Mouse (Mus musculus) limb, embryonic 15.5 days (tissue): Measurements from ENCODE around the gene Aco2. TPM values are rescaled to one million over a fixed set of nuclear protein-coding genes. Genes with fewer than 3 reads are reported as not detected.

Experiments used
- ATAC-seq: fragments of 200-750 bp; cut with Nextera tagmentation; 2 replicates; pipeline ENCODE4 v1.8.0; 2017; ENCODE audit warnings: low read depth, moderate TSS enrichment; ENCODE audit not compliant: insufficient number of reproducible peaks, low FRiP score, low TSS enrichment
- H3K27ac ChIP-seq: fragments of 300-500 bp; sonication (generic); 2 replicates; pipeline ENCODE4 v1.5.1; 2015; ENCODE audit warnings: moderate library complexity, mild to moderate bottlenecking, inconsistent platforms
- H3K27me3 ChIP-seq: fragments of 300-500 bp; sonication (generic); 2 replicates; pipeline ENCODE4 v1.6.1; 2015; ENCODE audit warnings: inconsistent platforms
- H3K36me3 ChIP-seq: fragments of 300-500 bp; sonication (generic); 2 replicates; pipeline ENCODE4 v1.6.1; 2015; ENCODE audit warnings: inconsistent platforms
- H3K4me1 ChIP-seq: fragments of 300-500 bp; sonication (generic); 2 replicates; pipeline ENCODE4 v1.6.1; 2015; ENCODE audit warnings: inconsistent platforms
- H3K4me2 ChIP-seq: fragments of 300-500 bp; sonication (generic); 2 replicates; pipeline ENCODE4 v1.6.1; 2015; ENCODE audit warnings: mild to moderate bottlenecking, inconsistent platforms
- H3K4me3 ChIP-seq: fragments of 300-500 bp; sonication (generic); 2 replicates; pipeline ENCODE4 v1.5.1; 2015; ENCODE audit warnings: mild to moderate bottlenecking, inconsistent platforms
- H3K9ac ChIP-seq: fragments of 300-500 bp; sonication (generic); 2 replicates; pipeline ENCODE4 v1.6.1; 2015; ENCODE audit warnings: inconsistent platforms
- H3K9me3 ChIP-seq: fragments of 300-500 bp; sonication (generic); 2 replicates; pipeline ENCODE4 v1.6.1; 2016; ENCODE audit warnings: inconsistent platforms
- WGBS: fragments of 180-500 bp; shearing (Covaris S2); methylation state at CpG from one replicate; pipeline ENCODE4 v1.1.7; 2015; 5-methylcytosine and 5-hydroxymethylcytosine counted together
- polyA plus RNA-seq: library from polyadenylated mRNA; unstranded; fragments of >200 nt; fragmentation: Nextera tagmentation; extraction: Ambion mirVana; gene quantifications from 2 replicates; pipeline ENCODE4 v1.2.1, GENCODE M21; 2015

Gene Aco2
- polyA plus RNA-seq, 1 experiment from 2014 or later, result 144 TPM

- no peak overlapping the region for H3K4me3 ChIP-seq
- H3K27ac ChIP-seq, result no peak overlapping the region
- H3K9ac ChIP-seq, result no peak overlapping the region
- H3K9me3 ChIP-seq, result no peaks in the 10 kb centered on the region
- peaks cover 57% of the 10 kb centered on the region for H3K36me3 ChIP-seq
- H3K27me3 ChIP-seq, result no peaks in the 10 kb centered on the region
- ATAC-seq, result no peak
- no peak overlapping the region for H3K4me2 ChIP-seq
- no peaks in the 10 kb centered on the region for H3K4me1 ChIP-seq
- 88% methylated on average over 4 of the region's 4 CpGs for WGBS
Measured at GRCm38 (mm10) chr15:81847161-81847560, 24.9 kb upstream of the Aco2 start.

GRCm38 (mm10) chr15:81847861-81848260 lies 24.2 kb upstream of the Aco2 start:
- no peaks in the 10 kb centered on the region for H3K27me3 ChIP-seq
- H3K36me3 ChIP-seq, result peaks cover 63% of the 10 kb centered on the region
- no peak overlapping the region for H3K4me3 ChIP-seq
- H3K9me3 ChIP-seq, result no peaks in the 10 kb centered on the region
- ATAC-seq, result no peak
- WGBS, result 87% methylated on average over 5 of the region's 5 CpGs
- no peak overlapping the region for H3K9ac ChIP-seq
- H3K4me1 ChIP-seq, result no peaks in the 10 kb centered on the region
- H3K4me2 ChIP-seq, result no peak overlapping the region
- no peak overlapping the region for H3K27ac ChIP-seq

DNA sequence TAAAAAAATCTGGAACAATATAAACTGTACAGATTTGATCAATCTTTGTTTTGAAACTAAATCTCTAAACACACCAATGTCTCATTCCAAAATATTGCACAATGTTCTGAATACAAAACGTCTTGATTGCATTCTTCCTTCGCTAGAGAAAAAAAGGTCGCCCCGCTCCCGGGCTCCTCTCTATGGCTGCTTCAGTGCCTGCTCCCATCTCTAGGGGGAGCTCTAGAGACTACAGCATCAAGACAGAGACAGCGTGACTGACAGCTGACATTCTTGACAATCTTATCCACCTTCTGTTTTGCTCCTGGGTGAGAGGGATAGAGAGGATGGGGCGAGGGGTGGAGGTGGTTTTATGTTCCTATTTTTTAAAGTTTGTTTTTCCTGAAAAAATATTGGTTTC lies 23.8 kb upstream of the Aco2 start:
- no peak overlapping the region for H3K4me2 ChIP-seq
- WGBS, result 45% methylated on average over 7 of the region's 7 CpGs
- H3K9me3 ChIP-seq, result no peaks in the 10 kb centered on the region
- peaks cover 63% of the 10 kb centered on the region for H3K36me3 ChIP-seq
- H3K4me1 ChIP-seq, result no peaks in the 10 kb centered on the region
- no peak overlapping the region for H3K9ac ChIP-seq
- no peak overlapping the region for H3K4me3 ChIP-seq
- H3K27ac ChIP-seq, result no peak overlapping the region
- ATAC-seq, result no peak
- H3K27me3 ChIP-seq, result no peaks in the 10 kb centered on the region

DNA sequence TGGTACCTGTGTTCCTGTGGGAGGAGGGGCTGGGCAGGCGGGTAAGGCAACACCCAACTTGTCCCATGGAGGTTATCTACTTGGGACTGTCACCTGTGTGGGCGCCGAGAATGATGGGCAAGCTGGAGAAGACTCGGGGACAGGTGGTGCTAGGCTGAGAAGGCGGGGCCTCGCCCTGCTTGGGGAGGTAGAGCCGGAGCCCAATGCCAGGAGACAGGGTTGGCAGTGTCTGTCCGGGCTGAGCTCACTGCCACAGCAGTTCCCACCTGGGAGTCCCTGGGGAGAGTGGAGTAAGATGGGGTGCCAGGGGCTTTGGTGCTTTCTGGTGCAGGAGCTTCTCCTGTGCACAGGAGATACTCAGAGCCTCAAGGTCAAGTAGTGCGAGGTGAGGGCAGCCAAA lies 23.0 kb upstream of the Aco2 start:
- 84% methylated on average over 9 of the region's 9 CpGs for WGBS
- peaks cover 70% of the 10 kb centered on the region for H3K36me3 ChIP-seq

DNA sequence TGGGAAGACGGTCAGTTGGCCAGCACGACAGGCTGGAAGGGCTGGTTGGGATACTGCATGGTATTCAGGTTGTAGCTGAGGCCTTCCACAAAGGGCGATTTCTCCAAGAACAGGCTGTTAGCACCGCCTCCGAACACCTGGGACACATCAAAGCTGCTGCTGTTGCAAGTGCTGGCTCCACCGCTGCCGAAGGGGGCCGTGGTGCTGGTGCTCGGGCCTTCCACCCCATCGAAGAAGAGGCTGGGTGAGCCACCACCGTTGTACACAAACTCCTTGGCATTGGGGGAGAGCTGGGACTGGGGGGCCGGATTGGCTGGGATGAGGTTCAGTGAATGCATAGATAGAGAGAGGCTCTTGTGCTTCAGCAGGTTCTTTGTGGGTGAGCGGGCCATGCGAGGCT lies 21.4 kb upstream of the Aco2 start:
- H3K27ac ChIP-seq, result no peak overlapping the region; the same call in 1 of the 2 replicates
- H3K27me3 ChIP-seq, result no peaks in the 10 kb centered on the region
- peaks cover 11% of the 10 kb centered on the region for H3K4me1 ChIP-seq
- H3K9ac ChIP-seq, result no peak overlapping the region
- peaks cover 72% of the 10 kb centered on the region for H3K36me3 ChIP-seq
- H3K9me3 ChIP-seq, result no peaks in the 10 kb centered on the region
- no peak overlapping the region for H3K4me2 ChIP-seq
- WGBS, result 75% methylated on average over 14 of the region's 14 CpGs
- no peak for ATAC-seq
- no peak overlapping the region for H3K4me3 ChIP-seq

More for the DNA sequence above, 23.0 kb upstream of the Aco2 start:
- 0 out of 2 replicates have a peak, but pooled peaks cover 4% of the 10 kb centered on the region for H3K4me1 ChIP-seq
- no peak overlapping the region for H3K27ac ChIP-seq
- ATAC-seq, result no peak
- no peaks in the 10 kb centered on the region for H3K27me3 ChIP-seq
- H3K9ac ChIP-seq, result no peak overlapping the region
- H3K4me3 ChIP-seq, result no peak overlapping the region
- H3K4me2 ChIP-seq, result no peak overlapping the region
- H3K9me3 ChIP-seq, result no peaks in the 10 kb centered on the region

GRCm38 (mm10) chr15:81851375-81851774 lies 20.7 kb upstream of the Aco2 start:
- 95% methylated on average over 15 of the region's 15 CpGs for WGBS
- no peak overlapping the region for H3K4me2 ChIP-seq
- ATAC-seq, result no peak

DNA sequence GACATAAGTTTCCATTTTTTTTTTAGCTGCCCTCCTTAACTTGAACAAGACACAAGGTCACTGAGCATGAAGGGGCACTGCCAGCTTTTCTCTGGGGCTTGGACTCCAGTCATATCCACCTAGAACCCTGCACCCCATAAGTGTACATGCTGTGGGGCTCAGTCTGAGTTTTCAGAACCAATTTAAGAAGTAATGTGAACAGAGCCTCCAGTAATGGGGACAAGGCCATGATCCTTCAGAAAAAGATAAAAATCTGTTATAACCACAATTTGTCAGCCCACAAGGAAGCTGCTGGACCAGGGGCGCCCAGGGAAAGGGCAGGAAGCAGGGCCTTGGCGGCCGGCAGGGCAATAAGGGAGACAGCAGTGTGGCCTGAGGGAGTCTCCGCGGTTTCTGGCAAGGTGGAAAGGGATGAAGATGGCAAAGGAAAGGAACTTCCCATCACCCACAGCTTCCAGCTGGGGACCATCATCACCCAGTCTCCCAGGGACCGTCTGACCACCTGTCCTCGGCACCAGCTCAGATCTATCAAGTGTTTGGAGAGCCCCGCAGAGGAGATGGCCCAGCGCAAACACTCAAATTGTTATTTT lies 19.6 kb upstream of the Aco2 start:
- no peak overlapping the region for H3K9ac ChIP-seq
- 86% methylated on average over 9 of the region's 9 CpGs for WGBS
- H3K27ac ChIP-seq, result no peak overlapping the region
- H3K27me3 ChIP-seq, result no peaks in the 10 kb centered on the region
- H3K4me1 ChIP-seq, result peaks cover 19% of the 10 kb centered on the region
- no peak overlapping the region for H3K4me3 ChIP-seq
- no peaks in the 10 kb centered on the region for H3K9me3 ChIP-seq
- H3K36me3 ChIP-seq, result peaks cover 56% of the 10 kb centered on the region
- no peak for ATAC-seq
- H3K4me2 ChIP-seq, result no peak overlapping the region

More at GRCm38 (mm10) chr15:81851375-81851774, 20.7 kb upstream of the Aco2 start:
- H3K9ac ChIP-seq, result no peak overlapping the region
- H3K4me3 ChIP-seq, result no peak overlapping the region
- H3K36me3 ChIP-seq, result peaks cover 66% of the 10 kb centered on the region
- H3K27me3 ChIP-seq, result no peaks in the 10 kb centered on the region
- peaks cover 16% of the 10 kb centered on the region for H3K4me1 ChIP-seq
- H3K27ac ChIP-seq, result no peak overlapping the region
- no peaks in the 10 kb centered on the region for H3K9me3 ChIP-seq

DNA sequence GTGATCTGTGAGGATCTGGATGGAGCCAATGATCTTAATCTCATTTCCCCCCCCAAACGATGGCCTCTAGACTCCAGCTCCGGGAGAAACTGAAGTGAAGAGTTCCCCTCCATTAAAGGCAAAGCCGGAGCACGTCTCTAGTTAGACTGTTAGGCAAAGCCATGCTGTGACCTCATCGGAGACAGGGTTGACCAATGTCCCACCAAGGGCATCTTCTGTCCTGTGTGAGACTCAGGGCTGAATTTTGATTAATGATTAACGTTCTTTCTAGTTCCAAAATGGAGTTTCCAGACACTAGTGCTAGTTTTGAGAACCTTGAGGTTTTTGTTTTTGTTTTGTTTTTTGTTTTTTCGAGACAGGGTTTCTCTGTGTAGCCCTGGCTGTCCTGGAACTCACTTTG lies 19.0 kb upstream of the Aco2 start:
- no peaks in the 10 kb centered on the region for H3K9me3 ChIP-seq
- H3K27me3 ChIP-seq, result no peaks in the 10 kb centered on the region
- no peak overlapping the region for H3K4me3 ChIP-seq
- H3K36me3 ChIP-seq, result peaks cover 51% of the 10 kb centered on the region
- no peak overlapping the region for H3K4me2 ChIP-seq
- no peak for ATAC-seq
- WGBS, result 90% methylated on average over 7 of the region's 7 CpGs
- H3K9ac ChIP-seq, result no peak overlapping the region
- no peak overlapping the region for H3K27ac ChIP-seq
- H3K4me1 ChIP-seq, result peaks cover 19% of the 10 kb centered on the region

DNA sequence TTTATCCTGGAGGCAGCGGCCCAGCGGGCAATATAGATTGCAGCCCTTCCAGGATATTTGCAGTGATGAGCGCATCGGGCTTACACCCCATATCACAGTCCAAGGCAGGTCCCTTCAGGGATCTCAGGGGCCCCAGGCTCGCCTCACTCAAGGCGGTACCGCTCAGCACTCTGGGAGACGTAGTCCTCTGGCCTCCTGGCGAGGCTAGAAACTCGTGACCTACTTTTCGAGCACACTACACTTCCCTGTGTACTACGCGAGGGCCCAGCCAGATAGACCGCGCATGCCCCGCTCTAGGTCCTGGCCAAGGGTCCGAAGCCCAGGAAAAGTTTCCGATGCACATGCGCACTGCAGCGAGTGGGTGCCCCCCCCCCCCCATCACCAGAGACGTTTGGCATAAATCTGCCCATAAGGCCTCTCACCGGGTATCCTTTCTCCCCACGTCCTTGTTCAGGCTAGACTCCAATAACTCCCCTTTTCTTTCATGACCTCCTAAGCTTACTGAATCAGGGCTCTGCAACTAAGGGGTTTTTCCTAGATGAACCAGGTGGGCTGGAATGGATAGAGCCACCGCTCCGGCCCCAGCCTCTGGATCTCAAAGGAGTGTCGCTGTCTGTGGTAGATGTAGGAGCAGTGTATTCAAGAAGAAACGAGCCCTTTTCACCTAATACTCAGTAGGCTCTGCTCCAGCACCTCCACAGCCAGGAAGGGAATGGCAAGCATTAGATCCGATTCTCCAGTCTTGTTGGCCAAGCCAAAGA lies 15.9 kb upstream of the Aco2 start:
- Histone ChIP-seq H3K4me1 (peaks cover 24% of the 10 kb centered on the region), H3K4me3 (peak overlapping the region; percentile 91), H3K27ac (peak overlapping the region; percentile 95), H3K9ac (peak overlapping the region; percentile 93), H3K27me3 (no peaks in the 10 kb centered on the region), H3K36me3 (peaks cover 27% of the 10 kb centered on the region), H3K9me3 (no peaks in the 10 kb centered on the region), H3K4me2 (peak overlapping the region; percentile 84)
- peak; percentile 84 for ATAC-seq
- 1% methylated on average over 28 of the region's 28 CpGs for WGBS

DNA sequence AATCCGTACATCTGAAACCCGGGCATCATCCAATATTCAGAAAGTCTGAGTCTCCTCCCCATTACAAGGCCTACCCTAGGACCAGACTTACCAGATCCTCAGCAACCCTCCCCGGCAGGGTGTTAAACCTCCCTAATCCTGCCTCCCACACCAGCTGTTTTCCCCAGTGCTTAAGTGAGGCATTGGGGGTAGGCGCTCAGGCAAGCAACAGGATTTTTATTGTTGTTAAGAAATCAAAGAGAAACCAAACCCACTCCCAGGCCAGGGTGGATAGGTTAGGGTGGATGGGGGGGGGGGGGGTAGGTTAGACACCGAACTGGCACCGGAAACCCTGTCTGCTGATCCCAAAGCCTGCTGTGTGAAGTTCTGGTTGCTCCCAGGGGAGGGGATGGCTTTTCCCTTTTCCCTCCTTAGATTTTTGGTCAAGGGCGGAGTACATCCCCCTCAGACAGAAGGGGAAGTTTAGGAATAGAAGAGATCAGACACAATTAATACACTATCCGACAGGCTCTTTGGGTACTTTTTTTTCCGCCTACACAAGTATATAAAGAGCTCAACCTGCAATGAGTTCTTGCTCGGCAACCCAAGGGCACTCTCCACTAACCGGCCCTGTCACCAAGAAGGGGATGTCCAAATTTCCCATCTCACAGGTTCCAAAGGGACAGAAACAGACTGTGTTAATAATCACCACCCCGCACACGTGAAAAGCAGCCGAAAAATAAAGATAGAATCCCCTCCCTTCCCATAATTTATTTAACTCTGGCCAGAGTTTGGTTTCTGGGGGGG lies 15.0 kb upstream of the Aco2 start:
- peak overlapping the region; percentile 95 for H3K27ac ChIP-seq
- peak overlapping the region; percentile 91 for H3K4me3 ChIP-seq
- H3K27me3 ChIP-seq, result no peaks in the 10 kb centered on the region
- no peak for ATAC-seq
- H3K4me1 ChIP-seq, result peaks cover 24% of the 10 kb centered on the region
- H3K4me2 ChIP-seq, result peak overlapping the region; percentile 84
- peak overlapping the region; percentile 93 for H3K9ac ChIP-seq
- no peaks in the 10 kb centered on the region for H3K9me3 ChIP-seq
- under 1% methylated on average over 14 of the region's 14 CpGs for whole genome bisulfite sequencing
- H3K36me3 ChIP-seq, result peaks cover 18% of the 10 kb centered on the region

- peak overlapping the region; percentile 91 for H3K4me3 ChIP-seq
- no peaks in the 10 kb centered on the region for H3K9me3 ChIP-seq
- no peaks in the 10 kb centered on the region for H3K27me3 ChIP-seq
- H3K36me3 ChIP-seq, result peaks cover 13% of the 10 kb centered on the region
- H3K9ac ChIP-seq, result peak overlapping the region; percentile 93
- 0% methylated on average over 33 of the region's 33 CpGs for WGBS
- ATAC-seq, result 0 out of 2 replicates have a peak, but pooled peaks have one; percentile 27
- H3K27ac ChIP-seq, result peak overlapping the region; percentile 95
- peak overlapping the region; percentile 84 for H3K4me2 ChIP-seq
- peaks cover 24% of the 10 kb centered on the region for H3K4me1 ChIP-seq
Measured at GRCm38 (mm10) chr15:81857724-81858116, 14.4 kb upstream of the Aco2 start.

- Histone ChIP-seq H3K4me2 (peak overlapping the region; percentile 84), H3K9me3 (no peaks in the 10 kb centered on the region), H3K27ac (peak overlapping the region; percentile 95), H3K9ac (peak overlapping the region; percentile 93), H3K4me3 (peak overlapping the region; percentile 91), H3K4me1 (peaks cover 24% of the 10 kb centered on the region), H3K27me3 (no peaks in the 10 kb centered on the region), H3K36me3 (peaks cover 12% of the 10 kb centered on the region)
- under 1% methylated on average over 23 of the region's 23 CpGs for WGBS
- peak; percentile 15; the same call in 1 of the 2 replicates for ATAC-seq
Measured at GRCm38 (mm10) chr15:81858138-81858516, 14.0 kb upstream of the Aco2 start.
